Comparison of ENCODE assay signal across 9 mouse cellular contexts in genomic region chr2:165056377-165057085, GRCm38 (mm10). TPM values are rescaled to one million over a fixed set of nuclear protein-coding genes. Genes with fewer than 3 reads are reported as not detected.
DNase-seq lines count a peak whose midpoint lies in the region; ATAC-seq lines count a peak whose summit lies in the region.
"Had no signal": no experiment of that assay in that cellular context is flagged by ENCODE, and none has a peak within 500 bp of the region (broad histone marks: within the 10 kb centered on the region; RNA-seq: fewer than 3 reads in every experiment).

No protein-coding gene starts in this region.

- H3K4me3 ChIP-seq in midbrain, embryonic 10.5 days: peak overlapping the region; percentile 51; the same call in 1 of the 2 replicates
- no peak overlapping the region for H3K4me3 ChIP-seq in midbrain, embryonic 14.5 days (replicated peaks; ENCODE audit: low read depth, low read length)
- H3K4me3 ChIP-seq in heart, embryonic 14.5 days (ENCODE audit: control insufficient read depth in 1 of 2, insufficient read depth in 1 of 2, low read depth in 1 of 2, low read length in 2 of 2): peak overlapping the region; percentile 38 to 39; a peak in 3 of 4 replicates
- H3K4me3 ChIP-seq in limb, embryonic 15.5 days: 0 out of 2 replicates have a peak overlapping the region, but pooled peaks have one; percentile 30

- intact Hi-C loops in gastrocnemius, postnatal 36 days (cut with DNase I): no loop called here

- no peak for ATAC-seq in midbrain, embryonic 14.5 days (ENCODE audit: low FRiP score, low TSS enrichment)
- ATAC-seq in heart, embryonic 14.5 days (ENCODE audit: insufficient number of reproducible peaks, insufficient read depth, low FRiP score, low read depth): no peak
- no peak for ATAC-seq in limb, embryonic 15.5 days (ENCODE audit: insufficient number of reproducible peaks, low FRiP score, low TSS enrichment, low read depth)

- no peak overlapping the region for H3K9ac ChIP-seq in midbrain, embryonic 14.5 days (replicated peaks; ENCODE audit: low read length)
- H3K9ac ChIP-seq in heart, embryonic 14.5 days (ENCODE audit: low read length): no peak overlapping the region
- no peak overlapping the region for H3K9ac ChIP-seq in limb, embryonic 15.5 days

- 80% methylated on average over 14 of the region's 14 CpGs for WGBS in midbrain, embryonic 10.5 days
- WGBS in midbrain, embryonic 14.5 days: 77% methylated on average over 14 of the region's 14 CpGs
- 70% methylated on average over 14 of the region's 14 CpGs for WGBS in heart, embryonic 14.5 days
- 73% methylated on average over 14 of the region's 14 CpGs for WGBS in limb, embryonic 15.5 days

- H3K4me1 ChIP-seq in midbrain, embryonic 10.5 days: peaks cover 37% of the 10 kb centered on the region
- peaks cover 14% of the 10 kb centered on the region; the same call in 1 of the 2 replicates for H3K4me1 ChIP-seq in midbrain, embryonic 14.5 days (ENCODE audit: control insufficient read depth, insufficient read depth, low read length)
- H3K4me1 ChIP-seq in heart, embryonic 14.5 days (ENCODE audit: control insufficient read depth in 2 of 2, insufficient read depth in 2 of 2, low read length in 2 of 2): peaks cover 4 to 15% of the 10 kb centered on the region in 2 experiments
- peaks cover 11% of the 10 kb centered on the region for H3K4me1 ChIP-seq in limb, embryonic 15.5 days

- H3K9me3 ChIP-seq in midbrain, embryonic 10.5 days (replicated peaks): no peaks in the 10 kb centered on the region
- H3K9me3 ChIP-seq in midbrain, embryonic 14.5 days (ENCODE audit: control insufficient read depth, low read length): no peaks in the 10 kb centered on the region
- H3K9me3 ChIP-seq in heart, embryonic 14.5 days (ENCODE audit: control insufficient read depth, low read length): no peaks in the 10 kb centered on the region
- no peaks in the 10 kb centered on the region for H3K9me3 ChIP-seq in limb, embryonic 15.5 days

- no peak for DNase-seq in midbrain, embryonic 10.5 days (ENCODE audit: low spot score)
- no peak for DNase-seq in midbrain, embryonic 14.5 days
- peak; percentile 88 for DNase-seq in splenic B cell, adult 2 months (ENCODE audit: low read depth, low spot score)
- no peak for DNase-seq in gastrocnemius, postnatal 36 days
- no peak for DNase-seq in urinary bladder, postnatal 4 days (ENCODE audit: low spot score in 2 of 2)
- DNase-seq: cerebellum, postnatal 25 days had no signal

- peaks cover 30% of the 10 kb centered on the region for H3K27me3 ChIP-seq in midbrain, embryonic 10.5 days (ENCODE audit: low read depth, poor library complexity, severe bottlenecking)
- H3K27me3 ChIP-seq in midbrain, embryonic 14.5 days (ENCODE audit: control insufficient read depth, insufficient read depth, low read length): 0 out of 2 replicates have a peak, but pooled peaks cover 3% of the 10 kb centered on the region
- H3K27me3 ChIP-seq in heart, embryonic 14.5 days (ENCODE audit: control insufficient read depth, insufficient read depth, low read length): peaks cover 14% of the 10 kb centered on the region
- H3K27me3 ChIP-seq in limb, embryonic 15.5 days: 0 out of 2 replicates have a peak, but pooled peaks cover 6% of the 10 kb centered on the region
- H3K27me3 ChIP-seq in splenic B cell, adult 2 months (ENCODE audit: control insufficient read depth, insufficient read depth, low read length, poor library complexity, severe bottlenecking): no peaks in the 10 kb centered on the region

- no peak overlapping the region for H3K27ac ChIP-seq in midbrain, embryonic 10.5 days (replicated peaks)
- H3K27ac ChIP-seq in midbrain, embryonic 14.5 days (replicated peaks; ENCODE audit: low read depth, low read length): no peak overlapping the region
- no peak overlapping the region for H3K27ac ChIP-seq in heart, embryonic 14.5 days (replicated peaks in 1 of 2; ENCODE audit: control insufficient read depth in 1 of 2, insufficient read depth in 1 of 2, low read depth in 2 of 2, low read length in 2 of 2)
- no peak overlapping the region for H3K27ac ChIP-seq in limb, embryonic 15.5 days

- no peak overlapping the region; the same call in 1 of the 2 replicates for H3K4me2 ChIP-seq in midbrain, embryonic 14.5 days (ENCODE audit: low read length)
- H3K4me2 ChIP-seq in heart, embryonic 14.5 days (ENCODE audit: low read length): peak overlapping the region; percentile 62
- peak overlapping the region; percentile 45; the same call in 1 of the 2 replicates for H3K4me2 ChIP-seq in limb, embryonic 15.5 days

- no peaks in the 10 kb centered on the region for H3K36me3 ChIP-seq in midbrain, embryonic 10.5 days
- H3K36me3 ChIP-seq in midbrain, embryonic 14.5 days (ENCODE audit: control insufficient read depth, insufficient read depth, low read length): no peaks in the 10 kb centered on the region
- no peaks in the 10 kb centered on the region for H3K36me3 ChIP-seq in heart, embryonic 14.5 days (ENCODE audit: control insufficient read depth, insufficient read depth, low read length)
- H3K36me3 ChIP-seq in limb, embryonic 15.5 days: no peaks in the 10 kb centered on the region
- H3K36me3 ChIP-seq in splenic B cell, adult 2 months (ENCODE audit: control insufficient read depth, insufficient read depth, low read length, poor library complexity, severe bottlenecking): no peaks in the 10 kb centered on the region

RNA-seq across cellular contexts. Expression of gene Cd40, which starts 1.1 kb away (rescaled TPM):
- polyA plus RNA-seq in midbrain, embryonic 10.5 days (2016; fragmentation: Nextera tagmentation; extraction: Ambion mirVana): 6.4 and 8.1 TPM in 2 replicates
- 5.1 and 7.3 TPM in 2 replicates for polyA plus RNA-seq in midbrain, embryonic 14.5 days (2014; fragmentation: Nextera tagmentation; extraction: Ambion mirVana)
- 5.8 and 8.6 TPM in 2 replicates for polyA plus RNA-seq in heart, embryonic 14.5 days (2014; fragmentation: Nextera tagmentation; extraction: Ambion mirVana)
- 7.0 and 7.5 TPM in 2 replicates for polyA plus RNA-seq in limb, embryonic 15.5 days (2015; fragmentation: Nextera tagmentation; extraction: Ambion mirVana)
- under 1 TPM; 0.48 to 0.76 TPM for total RNA-seq in gastrocnemius, postnatal 36 days (2021)

RNA-seq across cellular contexts. Expression of gene Ncoa5, which starts 21.9 kb away (rescaled TPM):
- polyA plus RNA-seq in midbrain, embryonic 10.5 days (2016; fragmentation: Nextera tagmentation; extraction: Ambion mirVana): 95.1 and 109 TPM in 2 replicates
- 76.6 and 105 TPM in 2 replicates for polyA plus RNA-seq in midbrain, embryonic 14.5 days (2014; fragmentation: Nextera tagmentation; extraction: Ambion mirVana)
- polyA plus RNA-seq in heart, embryonic 14.5 days (2014; fragmentation: Nextera tagmentation; extraction: Ambion mirVana): 34.1 and 35.7 TPM in 2 replicates
- polyA plus RNA-seq in limb, embryonic 15.5 days (2015; fragmentation: Nextera tagmentation; extraction: Ambion mirVana): 51.9 and 62.9 TPM in 2 replicates
- total RNA-seq in gastrocnemius, postnatal 36 days (2021): 10 to 100 TPM; 10.3 to 11.7 TPM

RNA-seq across cellular contexts. Expression of gene 1700025C18Rik, which starts 34.0 kb away (rescaled TPM):
- not detected in 2 replicates for polyA plus RNA-seq in midbrain, embryonic 10.5 days (2016; fragmentation: Nextera tagmentation; extraction: Ambion mirVana)
- not detected in 2 replicates for polyA plus RNA-seq in midbrain, embryonic 14.5 days (2014; fragmentation: Nextera tagmentation; extraction: Ambion mirVana)
- polyA plus RNA-seq in heart, embryonic 14.5 days (2014; fragmentation: Nextera tagmentation; extraction: Ambion mirVana): not detected in 2 replicates
- polyA plus RNA-seq in limb, embryonic 15.5 days (2015; fragmentation: Nextera tagmentation; extraction: Ambion mirVana): not detected in 2 replicates
- not detected for total RNA-seq in gastrocnemius, postnatal 36 days (2021)
- total RNA-seq: liver, adult 2 months had no signal
- polyA plus RNA-seq: liver, adult 2 months had no signal
